Mouse (Mus musculus) small intestine, adult 2 months (tissue): ENCODE measurements around the gene B4galt5.

ENCODE experiments used
- CTCF ChIP-seq: fragments of 200-500 bp; IDR thresholded peaks from 2 replicates; pipeline ENCODE4 v1.5.1; 2012; ENCODE audit warnings: low read depth, mild to moderate bottlenecking, control low read depth, inconsistent platforms, low read length, moderate library complexity, mixed read lengths; ENCODE audit not compliant: insufficient replicate concordance, insufficient read length; ENCODE audit errors: extremely low read depth
- POLR2A ChIP-seq: fragments of 200-500 bp; IDR thresholded peaks from 2 replicates; pipeline ENCODE4 v1.6.1; 2012; ENCODE audit warnings: low read depth, mild to moderate bottlenecking, control low read depth, inconsistent platforms, low read length, moderate library complexity

DNA sequence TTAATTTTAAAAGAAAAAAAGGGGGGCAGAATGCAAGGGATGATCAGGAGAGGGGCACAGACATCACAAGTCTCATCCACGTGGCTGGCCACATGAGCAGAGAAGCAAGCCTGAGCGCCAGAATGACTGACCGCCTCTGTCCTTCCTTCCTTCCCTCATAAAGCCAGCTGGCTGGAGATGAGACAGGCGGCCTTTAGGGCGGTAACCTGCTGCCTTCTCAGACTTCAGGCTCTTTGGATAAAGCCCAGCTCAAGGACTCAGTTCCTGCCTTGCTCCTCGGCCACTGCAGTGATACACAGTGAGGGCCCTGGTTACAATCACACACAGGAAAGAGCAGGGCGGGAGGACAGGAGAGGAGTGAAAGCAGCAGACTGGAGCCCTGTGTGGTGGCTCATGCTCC, 94.8 kb downstream of the B4galt5 start:
- TF ChIP-seq CTCF (no peak), POLR2A (no peak)
